Mouse (Mus musculus): Measurements from ENCODE around the gene Pts. TPM values are rescaled to one million over a fixed set of nuclear protein-coding genes. Genes with fewer than 3 reads are reported as not detected.

Pts gene
- total RNA-seq, 2 experiments from 2014 or later, result 71.9 to 77.2 TPM

GRCm38 (mm10) chr9:50494311-50494710 lies 34.2 kb downstream of the Pts start, which contains the start of gene Plet1:
Gene Plet1 (plus strand): TSS chr9:50494525.
- no peak for DNase-seq (ENCODE audit: low spot score in 2 of 2)

DNA sequence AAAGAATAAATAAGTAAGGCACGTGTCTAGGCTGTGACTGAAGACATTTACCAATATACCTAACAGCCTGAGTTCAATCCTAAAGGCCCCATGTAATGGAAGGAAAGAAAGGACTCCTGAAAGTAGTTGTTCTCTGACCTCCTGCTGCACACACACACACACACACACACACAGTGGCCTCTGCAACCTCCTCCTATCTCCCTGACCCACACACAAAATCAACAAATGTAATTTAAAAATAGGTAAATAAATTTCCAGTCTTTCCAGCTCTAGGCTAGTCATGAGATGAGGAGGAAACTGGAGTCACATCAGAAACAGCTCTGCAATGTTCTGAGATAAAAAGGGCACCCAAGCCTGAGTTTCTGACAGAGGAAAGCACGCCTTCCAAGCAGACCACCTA lies 34.7 kb downstream of the Pts start:
- no peak for DNase-seq (ENCODE audit: low spot score in 2 of 2)

DNA sequence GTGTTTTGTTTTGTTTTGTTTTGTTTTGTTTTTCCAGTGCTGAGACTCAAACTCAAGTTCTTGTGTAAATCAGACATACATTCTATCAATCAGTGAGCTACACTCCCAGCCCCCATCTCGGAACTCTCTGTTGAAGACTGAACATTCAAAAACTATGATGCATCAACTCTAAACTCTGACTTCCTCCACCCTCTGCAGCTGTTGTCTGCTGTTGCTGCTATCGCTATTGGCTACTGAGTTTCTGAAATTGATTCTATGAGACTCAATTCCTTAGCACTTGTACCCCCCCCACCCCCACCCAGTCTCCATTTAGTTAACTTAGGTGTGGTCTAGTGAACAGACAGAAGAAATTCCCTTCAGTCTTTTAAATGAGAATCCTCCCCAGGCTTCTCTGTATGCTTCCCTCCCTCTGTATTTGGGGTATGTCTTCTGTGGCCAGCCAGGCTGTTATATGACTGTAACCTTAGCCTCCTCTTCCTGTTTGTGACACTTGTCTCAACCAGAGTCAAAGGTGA lies 36.9 kb downstream of the Pts start:
- no peak for DNase-seq (ENCODE audit: low spot score in 2 of 2)

GRCm38 (mm10) chr9:50490836-50491235 lies 37.7 kb downstream of the Pts start:
- DNase-seq (ENCODE audit: low spot score in 2 of 2), result no peak

- no peak for DNase-seq (ENCODE audit: low spot score in 2 of 2)
Measured at GRCm38 (mm10) chr9:50485521-50485920, 43.0 kb downstream of the Pts start.

GRCm38 (mm10) chr9:50482743-50483142 lies 45.8 kb downstream of the Pts start:
- DNase-seq (ENCODE audit: low spot score in 2 of 2), result no peak

GRCm38 (mm10) chr9:50479476-50479875 lies 49.0 kb downstream of the Pts start:
- no peak for DNase-seq (ENCODE audit: low spot score in 2 of 2)

DNA sequence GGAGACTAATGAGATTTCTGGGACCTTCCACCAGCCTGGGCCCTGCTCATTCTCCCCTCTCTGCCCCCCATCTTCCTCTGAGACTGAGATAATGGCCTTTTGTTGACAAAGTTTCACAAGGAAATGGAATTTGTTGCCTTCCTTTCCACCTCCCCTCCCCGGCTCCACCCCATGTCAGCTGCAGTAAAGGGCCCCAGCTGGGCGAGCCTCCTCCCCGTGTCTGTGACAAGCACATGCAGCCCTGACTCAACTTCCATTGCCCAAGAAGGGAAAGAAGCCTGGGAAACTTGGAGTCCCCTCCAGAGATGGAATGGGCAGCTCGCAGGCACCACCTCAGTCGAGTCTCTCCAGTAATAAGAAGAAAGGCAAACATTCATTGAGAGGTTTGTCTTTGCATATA lies 49.7 kb downstream of the Pts start:
- DNase-seq (ENCODE audit: low spot score in 2 of 2), result no peak

DNA sequence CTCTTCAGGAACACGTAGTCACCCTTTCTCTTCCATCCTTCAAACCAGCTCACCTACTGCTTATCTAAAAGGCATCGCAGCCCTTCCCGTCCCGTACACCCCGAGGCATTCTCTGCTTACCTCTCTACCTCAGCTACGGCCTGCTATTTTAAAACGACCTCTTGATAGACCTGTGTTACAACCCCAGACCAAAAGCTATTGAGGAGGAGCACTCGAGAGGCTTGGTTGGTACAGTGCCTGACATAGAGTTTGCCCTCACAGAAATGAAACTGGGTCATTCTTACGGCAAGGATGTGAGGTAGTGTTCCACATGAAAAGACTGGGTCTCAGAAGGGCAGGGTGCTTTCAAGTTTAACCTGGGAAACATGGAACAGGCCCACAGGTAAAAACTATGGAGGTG lies 51.3 kb downstream of the Pts start:
- DNase-seq (ENCODE audit: low spot score in 2 of 2), result no peak

DNA sequence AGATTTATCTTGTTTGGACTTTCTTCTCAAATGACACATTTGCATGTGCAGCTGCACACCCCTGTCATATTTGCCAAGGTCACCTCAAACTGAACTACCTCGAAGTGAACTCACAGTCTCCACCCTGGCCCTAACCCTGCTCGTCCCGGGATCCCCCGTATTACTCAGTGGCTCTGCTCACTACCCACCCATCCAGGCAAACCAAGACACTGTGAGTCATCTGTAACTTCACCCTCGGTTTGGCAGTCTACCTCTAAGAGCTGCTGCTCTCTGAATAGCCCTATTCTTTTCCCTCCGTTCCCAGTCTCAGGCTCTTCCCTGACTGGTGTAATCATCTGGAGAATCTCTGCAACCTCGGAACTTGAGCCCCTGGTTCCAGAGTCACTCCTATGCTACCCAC lies 51.9 kb downstream of the Pts start:
- no peak for DNase-seq (ENCODE audit: low spot score in 2 of 2)

DNA sequence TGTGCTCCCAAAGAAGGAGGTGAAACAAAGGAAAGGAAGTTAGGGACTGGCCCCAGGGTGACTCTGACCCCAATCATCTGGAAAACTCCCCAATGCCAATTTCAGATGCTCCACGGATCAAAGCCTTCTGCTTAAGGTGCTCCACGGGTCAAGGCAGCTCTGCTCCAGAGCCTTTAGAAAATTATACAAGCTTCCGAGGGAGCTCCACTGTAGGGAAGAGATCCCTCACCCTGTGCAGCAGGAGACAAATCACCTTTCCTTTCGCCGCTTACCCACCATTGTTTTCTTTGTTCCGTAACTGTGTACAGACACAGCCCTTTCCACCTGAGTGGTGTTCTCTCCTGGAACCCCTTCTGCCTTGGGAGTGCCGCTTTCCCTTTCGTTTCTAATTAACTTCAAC lies 52.8 kb downstream of the Pts start:
- DNase-seq (ENCODE audit: low spot score in 2 of 2), result no peak

DNA sequence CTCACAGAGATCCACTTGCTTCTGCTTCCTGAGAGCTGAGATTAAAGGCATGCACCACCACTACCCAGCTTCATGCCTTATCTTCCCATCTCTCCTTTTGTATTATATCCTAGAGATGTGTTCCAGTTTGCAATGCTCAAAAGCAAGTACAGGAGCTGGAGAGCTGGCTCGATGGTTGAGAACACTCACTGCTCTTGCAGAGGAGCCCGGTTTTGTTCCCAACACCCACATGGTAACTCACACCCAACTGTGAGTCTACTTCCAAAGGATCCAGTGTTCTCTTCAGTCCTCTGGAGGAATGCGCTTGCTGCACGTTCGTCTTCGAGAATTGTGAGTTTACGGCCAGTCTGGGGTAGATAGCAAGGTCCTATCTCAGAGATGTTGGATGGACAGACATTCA lies 53.2 kb downstream of the Pts start:
- DNase-seq (ENCODE audit: low spot score in 2 of 2), result no peak

Other genes with a start within 250 kb of the Pts start
- 1,000 to 10,000 TPM; 1,124 to 1,153 TPM for gene Rpl10-ps3, start 183.8 kb downstream of the Pts start, total RNA-seq (2021)
- 1 to 10 TPM in 1 of 2 experiments, under 1 TPM in 1; 0.25 to 3.2 TPM for gene Plet1, start 34.2 kb downstream of the Pts start, total RNA-seq (2021)
- gene Il18, start 26.1 kb upstream of the Pts start, total RNA-seq (2021), result 1 to 10 TPM; 5.6 to 6.3 TPM
- gene Bco2, start 26.5 kb upstream of the Pts start, total RNA-seq (2021), result 1 to 10 TPM; 2.3 to 4.1 TPM
- not detected for gene Tex12, start 32.6 kb upstream of the Pts start, total RNA-seq (2021)
- gene Sdhd, start 75.1 kb upstream of the Pts start, total RNA-seq (2021), result 100 to 1,000 TPM; 252 to 272 TPM
- gene Timm8b, start 75.2 kb upstream of the Pts start, total RNA-seq (2021), result 100 to 1,000 TPM; 134 to 149 TPM
- gene Pih1d2, start 88.6 kb upstream of the Pts start, total RNA-seq (2021), result 1 to 10 TPM; 2.9 to 3.7 TPM
- 10 to 100 TPM; 36.8 to 38.8 TPM for gene Nkapd1, start 88.7 kb upstream of the Pts start, total RNA-seq (2021)
- 100 to 1,000 TPM; 117 to 122 TPM for gene Dlat, start 131.1 kb upstream of the Pts start, total RNA-seq (2021)
- 10 to 100 TPM; 16.0 to 19.7 TPM for gene Dixdc1, start 210.8 kb upstream of the Pts start, total RNA-seq (2021)
- 10 to 100 TPM; 11.2 to 11.4 TPM for gene 2310030G06Rik, start 217.8 kb upstream of the Pts start, total RNA-seq (2021)
- 10 to 100 TPM; 47.8 to 84.1 TPM for gene Cryab, start 222.6 kb upstream of the Pts start, total RNA-seq (2021)
- 1 to 10 TPM; 4.8 to 7.6 TPM for gene Hspb2, start 223.6 kb upstream of the Pts start, total RNA-seq (2021)
- gene Fdxacb1, start 239.5 kb upstream of the Pts start, total RNA-seq (2021), result 1 to 10 TPM; 8.2 to 9.7 TPM
- 10 to 100 TPM; 21.4 to 22.5 TPM for gene Alg9, start 246.3 kb upstream of the Pts start, total RNA-seq (2021)
- gene 1110032A03Rik, start 246.8 kb upstream of the Pts start, total RNA-seq (2021), result 10 to 100 TPM; 35.5 to 36.5 TPM

Measured in adrenal gland, postnatal 4 days (tissue).